Mouse (Mus musculus): ENCODE data around the gene Ube2g1. TPM values are rescaled to one million over a fixed set of nuclear protein-coding genes. Genes with fewer than 3 reads are reported as not detected.

Gene Ube2g1
- polyA plus RNA-seq, 1 experiment from 2014 or later, result 106 TPM

- WGBS, result 1% methylated on average over 24 of the region's 24 CpGs
- H3K4me2 ChIP-seq (replicated peaks), result peak overlapping the region; percentile 49
- peak; percentile 63 for ATAC-seq
- H3K4me1 ChIP-seq (replicated peaks), result peaks cover 15% of the 10 kb centered on the region
- H3K27ac ChIP-seq, result peak overlapping the region; percentile 27
- H3K9ac ChIP-seq (replicated peaks), result peak overlapping the region; percentile 59
- H3K27me3 ChIP-seq, result no peaks in the 10 kb centered on the region
- H3K4me3 ChIP-seq (replicated peaks), result peak overlapping the region; percentile 27
- no peaks in the 10 kb centered on the region for H3K9me3 ChIP-seq
- H3K36me3 ChIP-seq, result no peaks in the 10 kb centered on the region
These were observed 30.4 kb upstream of the Ube2g1 start for GRCm38 (mm10) chr11:72576466-72577351.

- Histone ChIP-seq H3K27ac (no peak overlapping the region), H3K4me2 (replicated peaks) (no peak overlapping the region), H3K9ac (replicated peaks) (no peak overlapping the region), H3K4me1 (replicated peaks) (peaks cover 15% of the 10 kb centered on the region), H3K36me3 (no peaks in the 10 kb centered on the region), H3K4me3 (replicated peaks) (no peak overlapping the region), H3K9me3 (no peaks in the 10 kb centered on the region), H3K27me3 (no peaks in the 10 kb centered on the region)
- no peak for ATAC-seq
- WGBS, result 81% methylated on average over 4 of the region's 4 CpGs
These were observed 28.6 kb upstream of the Ube2g1 start for GRCm38 (mm10) chr11:72578471-72578870.

- H3K9me3 ChIP-seq, result no peaks in the 10 kb centered on the region
- H3K4me2 ChIP-seq (replicated peaks), result no peak overlapping the region
- H3K4me3 ChIP-seq (replicated peaks), result no peak overlapping the region
- H3K27me3 ChIP-seq, result no peaks in the 10 kb centered on the region
- ATAC-seq, result no peak
- no peak overlapping the region for H3K27ac ChIP-seq
- H3K9ac ChIP-seq (replicated peaks), result no peak overlapping the region
- peaks cover 7% of the 10 kb centered on the region for H3K4me1 ChIP-seq (replicated peaks)
- WGBS, result 74% methylated on average over 8 of the region's 8 CpGs
- no peaks in the 10 kb centered on the region for H3K36me3 ChIP-seq
These were observed 25.3 kb upstream of the Ube2g1 start for GRCm38 (mm10) chr11:72581609-72582447.

- no peak for ATAC-seq
- WGBS, result 81% methylated on average over 3 of the region's 3 CpGs
- no peak overlapping the region for H3K9ac ChIP-seq (replicated peaks)
- H3K36me3 ChIP-seq, result no peaks in the 10 kb centered on the region
- H3K27ac ChIP-seq, result no peak overlapping the region
- H3K4me2 ChIP-seq (replicated peaks), result no peak overlapping the region
- H3K4me1 ChIP-seq (replicated peaks), result peaks cover 2% of the 10 kb centered on the region; the same call in 1 of the 2 replicates
- H3K9me3 ChIP-seq, result no peaks in the 10 kb centered on the region
- no peak overlapping the region for H3K4me3 ChIP-seq (replicated peaks)
- H3K27me3 ChIP-seq, result no peaks in the 10 kb centered on the region
These were observed 24.7 kb upstream of the Ube2g1 start for GRCm38 (mm10) chr11:72582448-72582705.

- H3K4me2 ChIP-seq (replicated peaks), result no peak overlapping the region
- 80% methylated on average over 2 of the region's 2 CpGs for WGBS
- no peaks in the 10 kb centered on the region for H3K9me3 ChIP-seq
- no peak overlapping the region for H3K27ac ChIP-seq
- no peaks in the 10 kb centered on the region for H3K4me1 ChIP-seq (replicated peaks)
- no peaks in the 10 kb centered on the region for H3K27me3 ChIP-seq
- H3K36me3 ChIP-seq, result no peaks in the 10 kb centered on the region
- no peak overlapping the region for H3K9ac ChIP-seq (replicated peaks)
- no peak overlapping the region for H3K4me3 ChIP-seq (replicated peaks)
- ATAC-seq, result no peak
These were observed 24.0 kb upstream of the Ube2g1 start for GRCm38 (mm10) chr11:72583092-72583491.

GRCm38 (mm10) chr11:72586570-72586969, 20.5 kb upstream of the Ube2g1 start:
- Histone ChIP-seq H3K27me3 (no peaks in the 10 kb centered on the region), H3K27ac (no peak overlapping the region), H3K36me3 (no peaks in the 10 kb centered on the region), H3K9me3 (no peaks in the 10 kb centered on the region), H3K4me1 (replicated peaks) (no peaks in the 10 kb centered on the region), H3K9ac (replicated peaks) (no peak overlapping the region), H3K4me3 (replicated peaks) (no peak overlapping the region), H3K4me2 (replicated peaks) (no peak overlapping the region)
- 93% methylated on average over 3 of the region's 3 CpGs for WGBS
- ATAC-seq, result no peak

- Histone ChIP-seq H3K9ac (replicated peaks) (no peak overlapping the region), H3K27ac (no peak overlapping the region), H3K9me3 (no peaks in the 10 kb centered on the region), H3K27me3 (no peaks in the 10 kb centered on the region), H3K4me1 (replicated peaks) (no peaks in the 10 kb centered on the region), H3K4me3 (replicated peaks) (no peak overlapping the region), H3K4me2 (replicated peaks) (no peak overlapping the region), H3K36me3 (no peaks in the 10 kb centered on the region)
- ATAC-seq, result no peak
- 64% methylated on average over 7 of the region's 7 CpGs for WGBS
These were observed 19.4 kb upstream of the Ube2g1 start for GRCm38 (mm10) chr11:72587537-72588233.

GRCm38 (mm10) chr11:72595010-72595737, 11.9 kb upstream of the Ube2g1 start:
- no peaks in the 10 kb centered on the region for H3K9me3 ChIP-seq

GRCm38 (mm10) chr11:72597780-72598179, 9.3 kb upstream of the Ube2g1 start:
- Histone ChIP-seq H3K9me3 (no peaks in the 10 kb centered on the region), H3K27me3 (no peaks in the 10 kb centered on the region), H3K4me3 (replicated peaks) (no peak overlapping the region), H3K27ac (no peak overlapping the region), H3K36me3 (no peaks in the 10 kb centered on the region), H3K4me1 (replicated peaks) (no peaks in the 10 kb centered on the region), H3K9ac (replicated peaks) (no peak overlapping the region), H3K4me2 (replicated peaks) (no peak overlapping the region)
- ATAC-seq, result no peak
- 91% methylated on average over 4 of the region's 4 CpGs for WGBS

More at GRCm38 (mm10) chr11:72595010-72595737, 11.9 kb upstream of the Ube2g1 start:
- Histone ChIP-seq H3K4me1 (replicated peaks) (no peaks in the 10 kb centered on the region), H3K9ac (replicated peaks) (no peak overlapping the region), H3K27me3 (no peaks in the 10 kb centered on the region), H3K4me3 (replicated peaks) (no peak overlapping the region), H3K36me3 (no peaks in the 10 kb centered on the region), H3K27ac (no peak overlapping the region), H3K4me2 (replicated peaks) (no peak overlapping the region)
- WGBS, result 54% methylated on average over 2 of the region's 2 CpGs
- ATAC-seq, result no peak

GRCm38 (mm10) chr11:72607469-72608070, 487 bp downstream of the Ube2g1 start:
- no peaks in the 10 kb centered on the region for H3K36me3 ChIP-seq

GRCm38 (mm10) chr11:72608071-72608679, 1.1 kb downstream of the Ube2g1 start:
- no peaks in the 10 kb centered on the region for H3K36me3 ChIP-seq
- H3K9ac ChIP-seq (replicated peaks), result peak overlapping the region; percentile 98
- no peaks in the 10 kb centered on the region for H3K9me3 ChIP-seq
- ATAC-seq, result peak; percentile 92
- under 1% methylated on average over 45 of the region's 55 CpGs for WGBS
- peaks cover 24% of the 10 kb centered on the region for H3K4me1 ChIP-seq (replicated peaks)
- peak overlapping the region; percentile 97 for H3K27ac ChIP-seq
- peak overlapping the region; percentile 97 for H3K4me3 ChIP-seq (replicated peaks)
- H3K27me3 ChIP-seq, result no peaks in the 10 kb centered on the region
- H3K4me2 ChIP-seq (replicated peaks), result peak overlapping the region; percentile 62

More at GRCm38 (mm10) chr11:72607469-72608070, 487 bp downstream of the Ube2g1 start:
- H3K9ac ChIP-seq (replicated peaks), result peak overlapping the region; percentile 98
- H3K4me1 ChIP-seq (replicated peaks), result peaks cover 24% of the 10 kb centered on the region
- peak overlapping the region; percentile 97 for H3K27ac ChIP-seq
- under 1% methylated on average over 71 of the region's 79 CpGs for WGBS
- no peaks in the 10 kb centered on the region for H3K27me3 ChIP-seq
- peak; percentile 51 for ATAC-seq
- H3K9me3 ChIP-seq, result no peaks in the 10 kb centered on the region
- H3K4me3 ChIP-seq (replicated peaks), result peak overlapping the region; percentile 97
- H3K4me2 ChIP-seq (replicated peaks), result peak overlapping the region; percentile 62

Data from midbrain, embryonic 13.5 days (tissue).